Mouse (Mus musculus): ENCODE measurements around the gene 4930558C23Rik. TPM values are rescaled to one million over a fixed set of nuclear protein-coding genes. Genes with fewer than 3 reads are reported as not detected.

The 4930558C23Rik gene
- not detected in 2 replicates for polyA plus RNA-seq (2015; fragmentation: Nextera tagmentation; extraction: Ambion mirVana)

GRCm38 (mm10) chr3:95402741-95403140 lies at the start of gene 4930558C23Rik:
Gene 4930558C23Rik, minus strand, starts transcription at chr3:95402841.
- no peaks in the 10 kb centered on the region for H3K36me3 ChIP-seq (replicated peaks; ENCODE audit: insufficient read depth, low read length)
- H3K27me3 ChIP-seq (ENCODE audit: insufficient read depth, low read length), result no peaks in the 10 kb centered on the region
- H3K4me3 ChIP-seq (ENCODE audit: low read depth, low read length), result no peak within 1 kb of the TSS
- TF ChIP-seq EP300 (IDR thresholded peaks at IDR 0.05; ENCODE audit: low read depth), result no peak
- no peak for TF ChIP-seq CTCF (IDR thresholded peaks at IDR 0.05; ENCODE audit: low read depth)
- no peaks in the 10 kb centered on the region for H3K4me1 ChIP-seq (ENCODE audit: insufficient read depth)
- no peaks in the 10 kb centered on the region for H3K9me3 ChIP-seq (ENCODE audit: low read length)
- 81% methylated on average over 3 of the region's 3 CpGs for WGBS (ENCODE audit: insufficient replicate concordance)
- no peak for DNase-seq
- H3K9ac ChIP-seq (replicated peaks), result no peak within 1 kb of the TSS
- no peak within 1 kb of the TSS for H3K27ac ChIP-seq (ENCODE audit: low read depth)
- ATAC-seq, result no peak
- no peak within 1 kb of the TSS for H3K4me2 ChIP-seq (ENCODE audit: low read depth, low read length)

GRCm38 (mm10) chr3:95450915-95451314 lies 48.3 kb upstream of the 4930558C23Rik start:
- TF ChIP-seq CTCF (IDR thresholded peaks at IDR 0.05; ENCODE audit: low read depth) (no peak), EP300 (IDR thresholded peaks at IDR 0.05; ENCODE audit: low read depth) (no peak)
- Histone ChIP-seq H3K4me1 (ENCODE audit: insufficient read depth) (no peaks in the 10 kb centered on the region), H3K27ac (ENCODE audit: low read depth) (no peak overlapping the region), H3K9me3 (ENCODE audit: low read length) (no peaks in the 10 kb centered on the region), H3K36me3 (replicated peaks; ENCODE audit: insufficient read depth, low read length) (peaks cover 46% of the 10 kb centered on the region), H3K4me3 (ENCODE audit: low read depth, low read length) (no peak overlapping the region), H3K27me3 (ENCODE audit: insufficient read depth, low read length) (no peaks in the 10 kb centered on the region), H3K4me2 (ENCODE audit: low read depth, low read length) (no peak overlapping the region), H3K9ac (replicated peaks) (no peak overlapping the region)
- DNase-seq (no peak), ATAC-seq (no peak)
- 87% methylated on average over 3 of the region's 3 CpGs for WGBS (ENCODE audit: insufficient replicate concordance)

GRCm38 (mm10) chr3:95450408-95450807 lies 47.8 kb upstream of the 4930558C23Rik start:
- Histone ChIP-seq H3K4me1 (ENCODE audit: insufficient read depth) (peaks cover 3% of the 10 kb centered on the region), H3K27me3 (ENCODE audit: insufficient read depth, low read length) (no peaks in the 10 kb centered on the region), H3K4me3 (ENCODE audit: low read depth, low read length) (no peak overlapping the region), H3K36me3 (replicated peaks; ENCODE audit: insufficient read depth, low read length) (peaks cover 46% of the 10 kb centered on the region), H3K27ac (ENCODE audit: low read depth) (no peak overlapping the region), H3K9ac (replicated peaks) (no peak overlapping the region), H3K9me3 (ENCODE audit: low read length) (no peaks in the 10 kb centered on the region), H3K4me2 (ENCODE audit: low read depth, low read length) (no peak overlapping the region)
- DNase-seq (peak; percentile 61), ATAC-seq (peak; percentile 44)
- peak; percentile 92 for TF ChIP-seq CTCF (IDR thresholded peaks at IDR 0.05; ENCODE audit: low read depth)
- no peak for TF ChIP-seq EP300 (IDR thresholded peaks at IDR 0.05; ENCODE audit: low read depth)
- WGBS (ENCODE audit: insufficient replicate concordance), result 49% methylated on average over 1 of the region's 1 CpGs

- TF ChIP-seq EP300 (IDR thresholded peaks at IDR 0.05; ENCODE audit: low read depth) (no peak), CTCF (IDR thresholded peaks at IDR 0.05; ENCODE audit: low read depth) (no peak)
- Histone ChIP-seq H3K27ac (ENCODE audit: low read depth) (no peak overlapping the region), H3K4me1 (ENCODE audit: insufficient read depth) (peaks cover 16% of the 10 kb centered on the region), H3K9ac (replicated peaks) (no peak overlapping the region), H3K27me3 (ENCODE audit: insufficient read depth, low read length) (no peaks in the 10 kb centered on the region), H3K4me2 (ENCODE audit: low read depth, low read length) (no peak overlapping the region), H3K4me3 (ENCODE audit: low read depth, low read length) (no peak overlapping the region), H3K36me3 (replicated peaks; ENCODE audit: insufficient read depth, low read length) (peaks cover 12% of the 10 kb centered on the region), H3K9me3 (ENCODE audit: low read length) (no peaks in the 10 kb centered on the region)
- no peak for DNase-seq
- no peak for ATAC-seq
- 64% methylated on average over 4 of the region's 4 CpGs for WGBS (ENCODE audit: insufficient replicate concordance)
Observed at GRCm38 (mm10) chr3:95445311-95445710, 42.7 kb upstream of the 4930558C23Rik start.

GRCm38 (mm10) chr3:95442406-95443117 lies 39.9 kb upstream of the 4930558C23Rik start:
- TF ChIP-seq CTCF (IDR thresholded peaks at IDR 0.05; ENCODE audit: low read depth), result no peak
- ATAC-seq, result no peak
- peaks cover 16% of the 10 kb centered on the region for H3K4me1 ChIP-seq (ENCODE audit: insufficient read depth)
- H3K9ac ChIP-seq (replicated peaks), result no peak overlapping the region
- no peaks in the 10 kb centered on the region for H3K27me3 ChIP-seq (ENCODE audit: insufficient read depth, low read length)
- H3K9me3 ChIP-seq (ENCODE audit: low read length), result no peaks in the 10 kb centered on the region
- H3K36me3 ChIP-seq (replicated peaks; ENCODE audit: insufficient read depth, low read length), result peaks cover 2% of the 10 kb centered on the region
- no peak for DNase-seq
- H3K4me3 ChIP-seq (ENCODE audit: low read depth, low read length), result no peak overlapping the region
- no peak overlapping the region for H3K27ac ChIP-seq (ENCODE audit: low read depth)
- H3K4me2 ChIP-seq (ENCODE audit: low read depth, low read length), result no peak overlapping the region
- WGBS (ENCODE audit: insufficient replicate concordance), result 86% methylated on average over 5 of the region's 5 CpGs

- Histone ChIP-seq H3K4me2 (ENCODE audit: low read depth, low read length) (no peak overlapping the region), H3K36me3 (replicated peaks; ENCODE audit: insufficient read depth, low read length) (peaks cover 6% of the 10 kb centered on the region), H3K4me1 (ENCODE audit: insufficient read depth) (peaks cover 10% of the 10 kb centered on the region), H3K9ac (replicated peaks) (no peak overlapping the region), H3K9me3 (ENCODE audit: low read length) (no peaks in the 10 kb centered on the region), H3K27me3 (ENCODE audit: insufficient read depth, low read length) (no peaks in the 10 kb centered on the region), H3K4me3 (ENCODE audit: low read depth, low read length) (no peak overlapping the region), H3K27ac (ENCODE audit: low read depth) (peak overlapping the region; percentile 71; the same call in 1 of the 2 replicates)
- TF ChIP-seq CTCF (IDR thresholded peaks at IDR 0.05; ENCODE audit: low read depth) (no peak), EP300 (IDR thresholded peaks at IDR 0.05; ENCODE audit: low read depth) (no peak)
- ATAC-seq, result peak; percentile 76
- no peak for DNase-seq
Observed at GRCm38 (mm10) chr3:95439670-95440069, 37.0 kb upstream of the 4930558C23Rik start.
